Mouse (Mus musculus) lung, embryonic 15.5 days (tissue): Measurements from ENCODE around the gene Asb16. TPM values are rescaled to one million over a fixed set of nuclear protein-coding genes. Genes with fewer than 3 reads are reported as not detected.
A peak's percentile ranks its signal among the peaks of the same experiment; 100 is the strongest.

ENCODE experiments used
- ATAC-seq: fragments of 200-750 bp; cut with Nextera tagmentation; 2 replicates; pipeline ENCODE4 v1.8.0; 2017; ENCODE audit warnings: moderate number of reproducible peaks, borderline replicate concordance; ENCODE audit not compliant: low FRiP score, low TSS enrichment; ENCODE audit errors: extremely low read depth
- H3K27ac ChIP-seq: fragments of 300-500 bp; sonication (generic); 2 replicates; pipeline ENCODE4 v1.5.1; 2015; ENCODE audit warnings: moderate library complexity, mild to moderate bottlenecking, inconsistent platforms
- H3K27me3 ChIP-seq: fragments of 300-500 bp; sonication (generic); 2 replicates; pipeline ENCODE4 v1.6.1; 2015; ENCODE audit warnings: inconsistent platforms
- H3K36me3 ChIP-seq: fragments of 300-500 bp; sonication (generic); 2 replicates; pipeline ENCODE4 v1.6.1; 2015; ENCODE audit warnings: inconsistent platforms
- H3K4me1 ChIP-seq: fragments of 300-500 bp; sonication (generic); 2 replicates; pipeline ENCODE4 v1.6.1; 2015; ENCODE audit warnings: inconsistent platforms
- H3K4me2 ChIP-seq: fragments of 300-500 bp; sonication (generic); 2 replicates; pipeline ENCODE4 v1.6.1; 2015; ENCODE audit warnings: inconsistent platforms, mild to moderate bottlenecking, moderate library complexity
- H3K4me3 ChIP-seq: fragments of 300-500 bp; sonication (generic); 2 replicates; pipeline ENCODE4 v1.5.1; 2015; ENCODE audit warnings: mild to moderate bottlenecking, inconsistent platforms
- H3K9ac ChIP-seq: fragments of 300-500 bp; sonication (generic); 2 replicates; pipeline ENCODE4 v1.6.1; 2015; ENCODE audit warnings: inconsistent platforms
- H3K9me3 ChIP-seq: fragments of 300-500 bp; sonication (generic); 2 replicates; pipeline ENCODE4 v1.6.1; 2016; ENCODE audit warnings: inconsistent platforms
- WGBS: fragments of 180-500 bp; shearing (Covaris S2); methylation state at CpG from one replicate; pipeline ENCODE4 v1.1.7; 2015; 5-methylcytosine and 5-hydroxymethylcytosine counted together
- microRNA-seq: library from miRNA; unstranded; fragments of <30 nt; microRNA quantifications from one replicate; pipeline ENCODE4, GENCODE M21; 2016
- polyA plus RNA-seq: library from polyadenylated mRNA; unstranded; fragments of >200 nt; fragmentation: Nextera tagmentation; extraction: Ambion mirVana; gene quantifications from 2 replicates; pipeline ENCODE4 v1.2.1, GENCODE M21; 2015

Gene Asb16
- polyA plus RNA-seq, 1 experiment from 2014 or later: 0.10 TPM

- WGBS: 65% methylated on average over 7 of the region's 7 CpGs
- no peak overlapping the region for H3K4me2 ChIP-seq
- ATAC-seq: no peak
Observed at GRCm38 (mm10) chr11:102327839-102328238, 59.3 kb downstream of the Asb16 start.

More at GRCm38 (mm10) chr11:102327839-102328238, 59.3 kb downstream of the Asb16 start:
- H3K9me3 ChIP-seq: no peaks in the 10 kb centered on the region
- 0 out of 2 replicates have a peak, but pooled peaks cover 9% of the 10 kb centered on the region for H3K4me1 ChIP-seq
- H3K9ac ChIP-seq: no peak overlapping the region
- H3K4me3 ChIP-seq: no peak overlapping the region
- no peaks in the 10 kb centered on the region for H3K36me3 ChIP-seq
- no peaks in the 10 kb centered on the region for H3K27me3 ChIP-seq
- H3K27ac ChIP-seq: no peak overlapping the region

Small RNA genes lying within 50 kb of the gene (microRNA-seq; reads per million reads assigned to microRNA genes)
- gene Mir8101: 2.8 reads per million, percentile 10 among the genes with 10 or more reads in this experiment

Other genes with a start within 250 kb of the Asb16 start
- 3.8 and 3.9 TPM in 2 replicates for gene Mpp3, start 240.3 kb upstream of the Asb16 start, polyA plus RNA-seq
- gene Cd300lg, start 227.2 kb upstream of the Asb16 start, polyA plus RNA-seq: 0.59 and 0.63 TPM in 2 replicates
- gene Mpp2, start 180.2 kb upstream of the Asb16 start, polyA plus RNA-seq: 5.8 and 6.9 TPM in 2 replicates
- not detected in 2 replicates for gene Ppy, start 167.4 kb upstream of the Asb16 start, polyA plus RNA-seq
- gene Pyy, start 160.9 kb upstream of the Asb16 start, polyA plus RNA-seq: not detected in 2 replicates
- 0.46 and 0.67 TPM in 2 replicates for gene Nags, start 123.2 kb upstream of the Asb16 start, polyA plus RNA-seq
- gene Tmem101, start 112.3 kb upstream of the Asb16 start, polyA plus RNA-seq: 31.9 and 36.5 TPM in 2 replicates
- gene Lsm12, start 83.4 kb upstream of the Asb16 start, polyA plus RNA-seq: 112 and 136 TPM in 2 replicates
- gene G6pc3, start 79.1 kb upstream of the Asb16 start, polyA plus RNA-seq: 31.5 and 33.3 TPM in 2 replicates
- gene Hdac5, start 38.6 kb upstream of the Asb16 start, polyA plus RNA-seq: 71.3 and 76.7 TPM in 2 replicates
- gene BC030867, start 19.9 kb upstream of the Asb16 start, polyA plus RNA-seq: 19.9 and 20.4 TPM in 2 replicates
- 48.7 and 51.4 TPM in 2 replicates for gene Tmub2, start 16.2 kb downstream of the Asb16 start, polyA plus RNA-seq
- gene Atxn7l3, start 27.9 kb downstream of the Asb16 start, polyA plus RNA-seq: 13.3 and 13.6 TPM in 2 replicates
- gene Ubtf, start 51.0 kb downstream of the Asb16 start, polyA plus RNA-seq: 83.5 and 86.1 TPM in 2 replicates
- gene Slc4a1, start 97.5 kb downstream of the Asb16 start, polyA plus RNA-seq: 10.1 and 14.0 TPM in 2 replicates
- gene Rundc3a, start 124.7 kb downstream of the Asb16 start, polyA plus RNA-seq: 1.6 and 2.0 TPM in 2 replicates
- 240 and 247 TPM in 2 replicates for gene Slc25a39, start 139.2 kb downstream of the Asb16 start, polyA plus RNA-seq
- gene Grn, start 161.6 kb downstream of the Asb16 start, polyA plus RNA-seq: 168 and 174 TPM in 2 replicates
- 4.7 and 6.9 TPM in 2 replicates for gene Fam171a2, start 178.9 kb downstream of the Asb16 start, polyA plus RNA-seq
- gene Itga2b, start 201.4 kb downstream of the Asb16 start, polyA plus RNA-seq: 8.9 and 9.3 TPM in 2 replicates